Mouse (Mus musculus) cerebellum, adult 9-11 months (tissue): Measurements from ENCODE around the gene Sec61g.
"Not testable (repeated sequence)": the region's sequence is repeated elsewhere in the genome, so short reads cannot be mapped to it uniquely, and the experiment has no call there.

ENCODE experiments used
- DNase-seq: peaks from one replicate; pipeline ENCODE4 v3.0.0; 2022

Gene Sec61g

GRCm38 (mm10) chr11:16508052-16508654 lies at the start of gene Sec61g:
Sec61g (minus strand) TSS chr11:16508484.
- peak; percentile 94 for DNase-seq

- no peak for DNase-seq
Measured at GRCm38 (mm10) chr11:16546421-16547163, 38.3 kb upstream of the Sec61g start.

GRCm38 (mm10) chr11:16537379-16537778 lies 29.1 kb upstream of the Sec61g start:
- DNase-seq = no peak

- DNase-seq = no peak
Measured at GRCm38 (mm10) chr11:16534582-16535553, 26.6 kb upstream of the Sec61g start.

- DNase-seq = no peak
Measured at GRCm38 (mm10) chr11:16532877-16533276, 24.6 kb upstream of the Sec61g start.

- no peak for DNase-seq
Measured at GRCm38 (mm10) chr11:16528909-16529308, 20.6 kb upstream of the Sec61g start.

- no peak for DNase-seq
Measured at GRCm38 (mm10) chr11:16528391-16528790, 20.1 kb upstream of the Sec61g start.

GRCm38 (mm10) chr11:16527743-16528142 lies 19.5 kb upstream of the Sec61g start:
- DNase-seq = no peak

- no peak for DNase-seq
Measured at GRCm38 (mm10) chr11:16526467-16526866, 18.2 kb upstream of the Sec61g start.

- no peak for DNase-seq
Measured at GRCm38 (mm10) chr11:16525724-16526123, 17.4 kb upstream of the Sec61g start.

- no peak for DNase-seq
Measured at GRCm38 (mm10) chr11:16524917-16525640, 16.8 kb upstream of the Sec61g start.

- not testable (repeated sequence) for DNase-seq
Measured at GRCm38 (mm10) chr11:16515081-16515480, 6.8 kb upstream of the Sec61g start.

- not testable (repeated sequence) for DNase-seq
Measured at GRCm38 (mm10) chr11:16514221-16514620, 5.9 kb upstream of the Sec61g start.

- DNase-seq = no peak
Measured at GRCm38 (mm10) chr11:16507385-16508051, 766 bp downstream of the Sec61g start.

GRCm38 (mm10) chr11:16505999-16506398 lies 2.3 kb downstream of the Sec61g start:
- DNase-seq = no peak

- DNase-seq = no peak
Measured at GRCm38 (mm10) chr11:16503150-16503549, 5.1 kb downstream of the Sec61g start.

GRCm38 (mm10) chr11:16502744-16503143 lies 5.5 kb downstream of the Sec61g start:
- DNase-seq = no peak

GRCm38 (mm10) chr11:16498756-16499680 lies 9.3 kb downstream of the Sec61g start:
- no peak for DNase-seq
